Mouse (Mus musculus): ENCODE data around the gene Kcnv2. TPM values are rescaled to one million over a fixed set of nuclear protein-coding genes. Genes with fewer than 3 reads are reported as not detected.

Kcnv2 gene
- total RNA-seq, 1 experiment, result 0.13 TPM

DNA sequence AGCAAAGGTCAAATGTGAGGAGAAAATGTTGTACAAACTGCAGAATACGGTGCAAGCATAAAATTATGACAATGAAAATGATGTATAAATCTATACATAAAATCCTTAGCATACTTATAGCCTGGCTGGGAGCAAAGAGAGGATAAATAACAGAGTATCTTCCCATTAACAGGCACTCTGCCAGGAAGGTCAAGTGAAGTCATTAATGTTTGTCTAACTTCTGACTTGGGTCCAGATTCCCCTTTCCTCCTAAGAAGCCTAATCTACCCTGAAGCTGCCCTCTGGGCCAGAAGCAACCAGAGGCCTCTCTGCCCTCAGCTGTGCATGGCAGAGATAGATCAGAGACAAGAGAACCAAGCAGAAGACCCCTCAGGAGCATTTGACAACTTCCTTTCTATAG lies 24.1 kb downstream of the Kcnv2 start:
- Histone ChIP-seq H3K4me3 (ENCODE audit: insufficient read depth in 1 of 2, low read depth in 1 of 2, low read length in 2 of 2, poor library complexity in 1 of 2, severe bottlenecking in 1 of 2) (no peak overlapping the region), H3K36me3 (ENCODE audit: control insufficient read depth, insufficient read depth, low read length, poor library complexity, severe bottlenecking) (no peaks in the 10 kb centered on the region), H3K4me1 (ENCODE audit: control insufficient read depth in 2 of 2, insufficient read depth in 2 of 2, low read length in 2 of 2, poor library complexity in 1 of 2) (no peaks in the 10 kb centered on the region), H3K9me3 (ENCODE audit: control insufficient read depth, insufficient read depth, low read depth, low read length) (no peaks in the 10 kb centered on the region), H3K27ac (ENCODE audit: insufficient read depth, low read depth, low read length, poor library complexity, severe bottlenecking) (no peak overlapping the region), H3K9ac (ENCODE audit: insufficient read depth, low read depth, low read length, poor library complexity, severe bottlenecking) (no peak overlapping the region)
- in situ Hi-C loops (cut with MboI; ENCODE audit: low sequenced_read_pairs in 2 of 2, unreplicated experiment in 2 of 2), result no loop called here
- TF ChIP-seq CHD2 (IDR thresholded peaks at IDR 0.05; ENCODE audit: low read depth, low read length), result no peak
- TF ChIP-seq MAFK (IDR thresholded peaks at IDR 0.05; ENCODE audit: insufficient read depth, low read depth, low read length), result no peak
- TF ChIP-seq ZC3H11A (IDR thresholded peaks at IDR 0.05; ENCODE audit: borderline replicate concordance, low read depth, low read length), result no peak
- TF ChIP-seq ZNF384 (IDR thresholded peaks at IDR 0.05; ENCODE audit: low read depth, low read length), result no peak
- no peak for TF ChIP-seq HCFC1 (IDR thresholded peaks at IDR 0.05; ENCODE audit: borderline replicate concordance, insufficient read depth, low read length)
- DNase-seq (ENCODE audit: low read depth, low spot score), result no peak

DNA sequence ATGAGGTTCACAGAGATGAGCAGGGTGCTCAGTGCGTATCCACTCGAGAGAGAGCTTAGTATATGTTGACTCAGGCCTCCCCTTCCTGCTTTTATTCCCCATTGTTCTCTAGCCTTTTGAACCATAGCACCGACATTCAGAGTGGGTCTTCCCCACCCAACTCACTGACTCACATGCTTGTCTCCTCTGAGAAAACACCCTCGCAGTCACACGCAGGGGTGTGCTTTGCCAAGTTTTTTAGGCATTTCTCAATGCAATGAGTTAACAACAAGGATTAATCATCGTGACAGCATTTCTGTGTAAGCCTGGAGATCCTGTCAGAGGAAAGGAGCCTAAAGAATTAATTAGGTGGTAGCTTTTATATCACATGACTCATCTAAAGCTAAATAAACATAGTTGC lies 29.3 kb downstream of the Kcnv2 start:
- in situ Hi-C loops (cut with MboI; ENCODE audit: low sequenced_read_pairs in 2 of 2, unreplicated experiment in 2 of 2), result no loop called here
- Histone ChIP-seq H3K4me3 (ENCODE audit: insufficient read depth in 1 of 2, low read depth in 1 of 2, low read length in 2 of 2, poor library complexity in 1 of 2, severe bottlenecking in 1 of 2) (no peak overlapping the region), H3K9ac (ENCODE audit: insufficient read depth, low read depth, low read length, poor library complexity, severe bottlenecking) (no peak overlapping the region), H3K9me3 (ENCODE audit: control insufficient read depth, insufficient read depth, low read depth, low read length) (no peaks in the 10 kb centered on the region), H3K27ac (ENCODE audit: insufficient read depth, low read depth, low read length, poor library complexity, severe bottlenecking) (no peak overlapping the region), H3K4me1 (ENCODE audit: control insufficient read depth in 2 of 2, insufficient read depth in 2 of 2, low read length in 2 of 2, poor library complexity in 1 of 2) (no peaks in the 10 kb centered on the region), H3K36me3 (ENCODE audit: control insufficient read depth, insufficient read depth, low read length, poor library complexity, severe bottlenecking) (no peaks in the 10 kb centered on the region)
- no peak for DNase-seq (ENCODE audit: low read depth, low spot score)
- TF ChIP-seq CHD2 (IDR thresholded peaks at IDR 0.05; ENCODE audit: low read depth, low read length) (no peak), ZNF384 (IDR thresholded peaks at IDR 0.05; ENCODE audit: low read depth, low read length) (no peak), MAFK (IDR thresholded peaks at IDR 0.05; ENCODE audit: insufficient read depth, low read depth, low read length) (no peak), ZC3H11A (IDR thresholded peaks at IDR 0.05; ENCODE audit: borderline replicate concordance, low read depth, low read length) (no peak), HCFC1 (IDR thresholded peaks at IDR 0.05; ENCODE audit: borderline replicate concordance, insufficient read depth, low read length) (no peak)

DNA sequence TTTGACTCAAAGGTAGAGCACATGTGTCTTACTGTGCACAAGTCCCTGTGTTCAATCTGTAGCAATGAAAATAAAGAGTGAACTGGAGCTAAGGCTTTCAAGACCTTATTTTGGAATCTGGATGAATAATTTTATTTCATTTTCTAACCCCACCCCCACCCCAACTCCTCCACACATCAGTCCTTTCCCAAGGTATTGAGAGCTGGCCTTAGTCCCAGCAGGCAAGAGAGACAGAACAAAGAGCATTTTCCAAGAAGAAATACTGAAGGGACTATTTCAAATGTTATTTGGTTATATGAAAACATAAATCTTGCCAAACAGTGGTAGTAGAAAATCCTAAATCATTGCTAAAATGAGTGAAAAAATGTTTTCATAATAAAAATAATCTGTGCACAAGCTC lies 38.0 kb downstream of the Kcnv2 start:
- DNase-seq (ENCODE audit: low read depth, low spot score), result no peak
- H3K4me3 ChIP-seq (ENCODE audit: insufficient read depth in 1 of 2, low read depth in 1 of 2, low read length in 2 of 2, poor library complexity in 1 of 2, severe bottlenecking in 1 of 2), result no peak overlapping the region
- H3K9me3 ChIP-seq (ENCODE audit: control insufficient read depth, insufficient read depth, low read depth, low read length), result no peaks in the 10 kb centered on the region
- H3K36me3 ChIP-seq (ENCODE audit: control insufficient read depth, insufficient read depth, low read length, poor library complexity, severe bottlenecking), result no peaks in the 10 kb centered on the region
- no peak overlapping the region for H3K9ac ChIP-seq (ENCODE audit: insufficient read depth, low read depth, low read length, poor library complexity, severe bottlenecking)
- no peaks in the 10 kb centered on the region; a peak in 1 of 4 replicates for H3K4me1 ChIP-seq (ENCODE audit: control insufficient read depth in 2 of 2, insufficient read depth in 2 of 2, low read length in 2 of 2, poor library complexity in 1 of 2)
- TF ChIP-seq ZNF384 (IDR thresholded peaks at IDR 0.05; ENCODE audit: low read depth, low read length) (no peak), MAFK (IDR thresholded peaks at IDR 0.05; ENCODE audit: insufficient read depth, low read depth, low read length) (no peak), HCFC1 (IDR thresholded peaks at IDR 0.05; ENCODE audit: borderline replicate concordance, insufficient read depth, low read length) (no peak), CHD2 (IDR thresholded peaks at IDR 0.05; ENCODE audit: low read depth, low read length) (no peak), ZC3H11A (IDR thresholded peaks at IDR 0.05; ENCODE audit: borderline replicate concordance, low read depth, low read length) (no peak)
- in situ Hi-C loops (cut with MboI; ENCODE audit: low sequenced_read_pairs in 2 of 2, unreplicated experiment in 2 of 2), result no loop called here
- H3K27ac ChIP-seq (ENCODE audit: insufficient read depth, low read depth, low read length, poor library complexity, severe bottlenecking), result no peak overlapping the region

DNA sequence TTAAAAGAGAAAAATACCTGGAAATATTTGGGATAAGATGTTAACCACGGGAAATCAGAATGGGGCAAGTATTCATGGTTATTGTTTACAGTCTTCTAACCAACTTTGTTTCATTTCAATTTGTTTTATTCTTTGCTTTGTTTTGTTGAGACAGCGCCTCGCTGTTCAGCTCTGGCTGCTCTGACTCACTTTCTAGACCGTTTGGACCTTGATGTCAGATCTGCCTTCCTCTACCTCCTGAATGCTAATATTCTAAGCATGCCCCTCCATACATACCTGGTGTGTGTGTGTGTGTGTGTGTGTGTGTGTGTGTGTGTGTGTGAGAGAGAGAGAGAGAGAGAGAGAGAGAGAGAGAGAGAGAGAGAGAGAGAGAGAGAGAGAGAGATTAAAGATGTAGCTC lies 41.5 kb downstream of the Kcnv2 start:
- H3K4me3 ChIP-seq (ENCODE audit: insufficient read depth in 1 of 2, low read depth in 1 of 2, low read length in 2 of 2, poor library complexity in 1 of 2, severe bottlenecking in 1 of 2), result no peak overlapping the region
- no peak overlapping the region for H3K27ac ChIP-seq (ENCODE audit: insufficient read depth, low read depth, low read length, poor library complexity, severe bottlenecking)
- H3K9ac ChIP-seq (ENCODE audit: insufficient read depth, low read depth, low read length, poor library complexity, severe bottlenecking), result no peak overlapping the region
- in situ Hi-C loops (cut with MboI; ENCODE audit: low sequenced_read_pairs in 2 of 2, unreplicated experiment in 2 of 2), result no loop called here
- H3K36me3 ChIP-seq (ENCODE audit: control insufficient read depth, insufficient read depth, low read length, poor library complexity, severe bottlenecking), result no peaks in the 10 kb centered on the region
- H3K4me1 ChIP-seq (ENCODE audit: control insufficient read depth in 2 of 2, insufficient read depth in 2 of 2, low read length in 2 of 2, poor library complexity in 1 of 2), result no peaks in the 10 kb centered on the region; a peak in 1 of 4 replicates
- no peak for TF ChIP-seq ZNF384 (IDR thresholded peaks at IDR 0.05; ENCODE audit: low read depth, low read length)
- TF ChIP-seq ZC3H11A (IDR thresholded peaks at IDR 0.05; ENCODE audit: borderline replicate concordance, low read depth, low read length), result no peak
- TF ChIP-seq MAFK (IDR thresholded peaks at IDR 0.05; ENCODE audit: insufficient read depth, low read depth, low read length), result no peak
- no peak for TF ChIP-seq HCFC1 (IDR thresholded peaks at IDR 0.05; ENCODE audit: borderline replicate concordance, insufficient read depth, low read length)
- TF ChIP-seq CHD2 (IDR thresholded peaks at IDR 0.05; ENCODE audit: low read depth, low read length), result no peak
- no peaks in the 10 kb centered on the region for H3K9me3 ChIP-seq (ENCODE audit: control insufficient read depth, insufficient read depth, low read depth, low read length)
- no peak for DNase-seq (ENCODE audit: low read depth, low spot score)

DNA sequence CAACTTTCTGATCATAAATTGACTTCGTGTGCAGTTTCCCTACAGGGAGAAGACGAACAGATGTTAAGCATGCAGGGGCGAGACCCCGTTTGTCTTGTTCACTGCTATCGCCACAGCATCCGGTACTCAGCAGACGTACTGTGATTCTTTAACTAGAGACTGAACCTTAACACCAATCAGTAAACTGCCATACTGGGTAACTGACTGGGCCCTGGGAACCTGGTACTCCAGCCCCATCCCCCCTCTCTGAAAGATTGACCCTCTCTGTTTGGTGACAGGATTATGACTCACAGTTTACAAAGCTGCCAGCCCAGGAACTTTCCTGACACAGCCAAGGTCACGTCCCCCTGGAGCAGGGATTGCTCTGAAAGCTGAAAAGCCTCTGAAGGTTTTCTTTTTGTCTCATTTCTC lies 42.1 kb downstream of the Kcnv2 start:
- in situ Hi-C loops (cut with MboI; ENCODE audit: low sequenced_read_pairs in 2 of 2, unreplicated experiment in 2 of 2), result no loop called here
- no peak overlapping the region for H3K27ac ChIP-seq (ENCODE audit: insufficient read depth, low read depth, low read length, poor library complexity, severe bottlenecking)
- H3K9ac ChIP-seq (ENCODE audit: insufficient read depth, low read depth, low read length, poor library complexity, severe bottlenecking), result no peak overlapping the region
- no peak overlapping the region for H3K4me3 ChIP-seq (ENCODE audit: insufficient read depth in 1 of 2, low read depth in 1 of 2, low read length in 2 of 2, poor library complexity in 1 of 2, severe bottlenecking in 1 of 2)
- H3K9me3 ChIP-seq (ENCODE audit: control insufficient read depth, insufficient read depth, low read depth, low read length), result no peaks in the 10 kb centered on the region
- H3K36me3 ChIP-seq (ENCODE audit: control insufficient read depth, insufficient read depth, low read length, poor library complexity, severe bottlenecking), result no peaks in the 10 kb centered on the region
- H3K4me1 ChIP-seq (ENCODE audit: control insufficient read depth in 2 of 2, insufficient read depth in 2 of 2, low read length in 2 of 2, poor library complexity in 1 of 2), result no peaks in the 10 kb centered on the region; a peak in 1 of 4 replicates
- TF ChIP-seq ZNF384 (IDR thresholded peaks at IDR 0.05; ENCODE audit: low read depth, low read length) (no peak), HCFC1 (IDR thresholded peaks at IDR 0.05; ENCODE audit: borderline replicate concordance, insufficient read depth, low read length) (no peak), ZC3H11A (IDR thresholded peaks at IDR 0.05; ENCODE audit: borderline replicate concordance, low read depth, low read length) (no peak)
- DNase-seq (ENCODE audit: low read depth, low spot score), result no peak
